In the genomic region with DNA sequence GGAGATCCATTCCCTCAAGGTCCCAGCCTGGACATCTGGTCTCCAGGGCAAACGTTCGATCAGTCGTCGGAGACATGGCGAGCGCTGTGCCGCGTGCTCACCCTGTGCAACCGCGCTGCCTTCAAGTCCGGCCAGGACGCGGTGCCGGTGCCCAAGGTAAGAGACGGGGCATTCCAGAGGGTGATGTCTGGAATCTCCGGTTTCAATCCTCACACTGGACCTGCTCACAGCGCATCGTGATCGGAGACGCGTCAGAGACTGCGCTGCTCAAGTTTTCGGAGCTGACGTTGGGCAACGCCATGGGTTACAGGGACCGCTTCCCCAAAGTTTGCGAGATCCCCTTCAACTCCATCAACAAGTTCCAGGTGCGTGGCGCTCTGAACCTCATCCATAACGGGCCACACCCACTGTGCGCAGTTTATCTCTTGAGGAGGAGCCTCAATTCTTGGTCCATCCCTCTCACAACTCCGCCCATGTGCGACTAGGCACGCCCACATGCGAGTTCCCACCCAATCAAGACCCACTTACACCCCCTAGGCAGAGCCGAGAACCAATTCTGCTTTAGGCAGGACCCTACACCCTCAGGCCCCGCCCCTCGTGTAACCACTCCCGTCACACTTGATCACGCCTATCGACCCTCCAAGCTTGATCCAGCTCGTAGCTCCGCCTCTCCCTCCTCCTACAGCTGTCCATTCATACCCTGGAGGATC, we compare ENCODE assay signal across 7 mouse cellular contexts. TPM values are rescaled to one million over a fixed set of nuclear protein-coding genes. Genes with fewer than 3 reads are reported as not detected.
DNase-seq lines count a peak whose midpoint lies in the region; ATAC-seq lines count a peak whose summit lies in the region.

No protein-coding gene starts in this region.

- peak; percentile 79 for ATAC-seq in limb, embryonic 15.5 days (ENCODE audit: insufficient number of reproducible peaks, low FRiP score, low TSS enrichment, low read depth)
- ATAC-seq in midbrain, embryonic 16.5 days, result peak; percentile 93

- peak overlapping the region; percentile 50 for H3K4me3 ChIP-seq in embryonic facial prominence, embryonic 10.5 days
- peak overlapping the region; percentile 35 for H3K4me3 ChIP-seq in limb, embryonic 15.5 days
- H3K4me3 ChIP-seq in midbrain, embryonic 16.5 days (ENCODE audit: low read depth, low read length), result peak overlapping the region; percentile 38

- peaks cover 60% of the 10 kb centered on the region for H3K27me3 ChIP-seq in embryonic facial prominence, embryonic 10.5 days (replicated peaks; ENCODE audit: low read depth, poor library complexity, severe bottlenecking)
- H3K27me3 ChIP-seq in limb, embryonic 15.5 days, result peaks cover 38% of the 10 kb centered on the region
- H3K27me3 ChIP-seq in midbrain, embryonic 16.5 days (ENCODE audit: control insufficient read depth, insufficient read depth, low read depth, low read length), result peaks cover 22% of the 10 kb centered on the region

- no peak overlapping the region for H3K9ac ChIP-seq in limb, embryonic 15.5 days
- H3K9ac ChIP-seq in midbrain, embryonic 16.5 days (ENCODE audit: low read depth, low read length), result peak overlapping the region; percentile 56; the same call in 1 of the 2 replicates

- 2% methylated on average over 43 of the region's 43 CpGs for WGBS in embryonic facial prominence, embryonic 10.5 days
- WGBS in limb, embryonic 15.5 days, result 2% methylated on average over 43 of the region's 43 CpGs
- WGBS in midbrain, embryonic 16.5 days, result 3% methylated on average over 43 of the region's 43 CpGs

- H3K4me1 ChIP-seq in embryonic facial prominence, embryonic 10.5 days, result peaks cover 12% of the 10 kb centered on the region
- peaks cover 12% of the 10 kb centered on the region for H3K4me1 ChIP-seq in limb, embryonic 15.5 days
- H3K4me1 ChIP-seq in midbrain, embryonic 16.5 days (ENCODE audit: control insufficient read depth, insufficient read depth, low read length), result peaks cover 7% of the 10 kb centered on the region; the same call in 1 of the 2 replicates

- peak overlapping the region; percentile 60 for H3K4me2 ChIP-seq in limb, embryonic 15.5 days
- peak overlapping the region; percentile 55 for H3K4me2 ChIP-seq in midbrain, embryonic 16.5 days (ENCODE audit: low read length)

- no peak overlapping the region for H3K27ac ChIP-seq in embryonic facial prominence, embryonic 10.5 days (replicated peaks)
- H3K27ac ChIP-seq in limb, embryonic 15.5 days, result no peak overlapping the region
- H3K27ac ChIP-seq in midbrain, embryonic 16.5 days (ENCODE audit: low read length), result no peak overlapping the region

- DNase-seq in adrenal gland, adult 2 months, result peak; percentile 94
- DNase-seq in embryonic facial prominence, embryonic 10.5 days (ENCODE audit: low spot score), result peak; percentile 90
- peak; percentile 29 to 40 for DNase-seq in heart, adult 9 months (ENCODE audit: low spot score in 2 of 2)
- peak; percentile 27 to 34 for DNase-seq in kidney, adult 8-10 months
- DNase-seq in spleen, postnatal 36 days (ENCODE audit: low spot score in 2 of 2), result peak; percentile 83 to 89

- no peaks in the 10 kb centered on the region for H3K9me3 ChIP-seq in embryonic facial prominence, embryonic 10.5 days
- H3K9me3 ChIP-seq in limb, embryonic 15.5 days, result no peaks in the 10 kb centered on the region
- H3K9me3 ChIP-seq in midbrain, embryonic 16.5 days (replicated peaks; ENCODE audit: control insufficient read depth, low read length, poor library complexity, severe bottlenecking), result no peaks in the 10 kb centered on the region

- H3K36me3 ChIP-seq in embryonic facial prominence, embryonic 10.5 days (replicated peaks), result no peaks in the 10 kb centered on the region
- no peaks in the 10 kb centered on the region for H3K36me3 ChIP-seq in limb, embryonic 15.5 days
- no peaks in the 10 kb centered on the region for H3K36me3 ChIP-seq in midbrain, embryonic 16.5 days (ENCODE audit: control insufficient read depth, insufficient read depth, low read length)

RNA-seq across cellular contexts. Expression of a gene that starts 5.2 kb away (rescaled TPM):
- 1 to 10 TPM; 2.0 to 3.0 TPM for total RNA-seq in adrenal gland, adult 2 months (2021)
- polyA plus RNA-seq in adrenal gland, adult 2 months (2012; rRNA removed), result 3.3 and 3.9 TPM in 2 replicates
- 0.53 and 0.77 TPM in 2 replicates for polyA plus RNA-seq in embryonic facial prominence, embryonic 10.5 days (2016; fragmentation: Nextera tagmentation; extraction: Ambion mirVana)
- 0.19 and 0.99 TPM in 2 replicates for polyA plus RNA-seq in limb, embryonic 15.5 days (2015; fragmentation: Nextera tagmentation; extraction: Ambion mirVana)
- 1.2 and 2.2 TPM in 2 replicates for polyA plus RNA-seq in midbrain, embryonic 16.5 days (2015; fragmentation: Nextera tagmentation; extraction: Ambion mirVana)

RNA-seq across cellular contexts. Expression of a gene that starts 12.2 kb away (rescaled TPM):
- 100 to 1,000 TPM; 193 to 234 TPM for total RNA-seq in adrenal gland, adult 2 months (2021)
- 333 and 341 TPM in 2 replicates for polyA plus RNA-seq in adrenal gland, adult 2 months (2012; rRNA removed)
- 147 and 151 TPM in 2 replicates for polyA plus RNA-seq in embryonic facial prominence, embryonic 10.5 days (2016; fragmentation: Nextera tagmentation; extraction: Ambion mirVana)
- 197 and 199 TPM in 2 replicates for polyA plus RNA-seq in limb, embryonic 15.5 days (2015; fragmentation: Nextera tagmentation; extraction: Ambion mirVana)
- polyA plus RNA-seq in midbrain, embryonic 16.5 days (2015; fragmentation: Nextera tagmentation; extraction: Ambion mirVana), result 233 and 254 TPM in 2 replicates

RNA-seq across cellular contexts. Expression of a gene that starts 18.4 kb away (rescaled TPM):
- total RNA-seq in adrenal gland, adult 2 months (2021), result 1 to 10 TPM; 3.5 to 5.7 TPM
- polyA plus RNA-seq in adrenal gland, adult 2 months (2012; rRNA removed), result 12.5 and 12.7 TPM in 2 replicates
- not detected in 2 replicates for polyA plus RNA-seq in embryonic facial prominence, embryonic 10.5 days (2016; fragmentation: Nextera tagmentation; extraction: Ambion mirVana)
- polyA plus RNA-seq in limb, embryonic 15.5 days (2015; fragmentation: Nextera tagmentation; extraction: Ambion mirVana), result 1.1 and 1.4 TPM in 2 replicates
- polyA plus RNA-seq in midbrain, embryonic 16.5 days (2015; fragmentation: Nextera tagmentation; extraction: Ambion mirVana), result not detected in 2 replicates

RNA-seq across cellular contexts. Expression of a gene that starts 26.3 kb away (rescaled TPM):
- not detected for total RNA-seq in adrenal gland, adult 2 months (2021)
- not detected in 2 replicates for polyA plus RNA-seq in adrenal gland, adult 2 months (2012; rRNA removed)
- 0.36 and 0.59 TPM in 2 replicates for polyA plus RNA-seq in embryonic facial prominence, embryonic 10.5 days (2016; fragmentation: Nextera tagmentation; extraction: Ambion mirVana)
- polyA plus RNA-seq in limb, embryonic 15.5 days (2015; fragmentation: Nextera tagmentation; extraction: Ambion mirVana), result 0.52 and 0.66 TPM in 2 replicates
- polyA plus RNA-seq in midbrain, embryonic 16.5 days (2015; fragmentation: Nextera tagmentation; extraction: Ambion mirVana), result 1.1 and 1.7 TPM in 2 replicates

RNA-seq across cellular contexts. Expression of a gene that starts 34.1 kb away (rescaled TPM):
- total RNA-seq in adrenal gland, adult 2 months (2021), result 100 to 1,000 TPM; 269 to 540 TPM
- 71.3 and 81.0 TPM in 2 replicates for polyA plus RNA-seq in adrenal gland, adult 2 months (2012; rRNA removed)
- polyA plus RNA-seq in embryonic facial prominence, embryonic 10.5 days (2016; fragmentation: Nextera tagmentation; extraction: Ambion mirVana), result 0.68 and 1.0 TPM in 2 replicates
- 293 and 299 TPM in 2 replicates for polyA plus RNA-seq in limb, embryonic 15.5 days (2015; fragmentation: Nextera tagmentation; extraction: Ambion mirVana)
- polyA plus RNA-seq in midbrain, embryonic 16.5 days (2015; fragmentation: Nextera tagmentation; extraction: Ambion mirVana), result 1.6 and 2.0 TPM in 2 replicates

Comparison
In these comparisons a context has a peak if more than half of its experiments do, and no peak if none do; other contexts are left out.
1. DNase-seq: peak in every context shown above with its lines; median percentile 94 in adrenal gland, adult 2 months; 90 in embryonic facial prominence, embryonic 10.5 days; 86 in spleen, postnatal 36 days; 34 in heart, adult 9 months; 30 in kidney, adult 8-10 months.